Mouse (Mus musculus) heart, embryonic 10.5 days (tissue): ENCODE measurements around the gene Mylk. TPM values are rescaled to one million over a fixed set of nuclear protein-coding genes. Genes with fewer than 3 reads are reported as not detected.

Experiments
- DNase-seq: peaks from one replicate; pipeline ENCODE4 v3.0.0-alpha.2; 2017; ENCODE audit warnings: low spot score
- H3K27ac ChIP-seq: fragments of 300-500 bp; sonication (generic); 2 replicates; pipeline ENCODE4 v1.5.1; 2016; ENCODE audit warnings: mild to moderate bottlenecking
- H3K27me3 ChIP-seq: fragments of 300-500 bp; sonication (generic); 2 replicates; pipeline ENCODE4 v1.6.1; 2016; ENCODE audit warnings: mild to moderate bottlenecking; ENCODE audit not compliant: poor library complexity, insufficient read depth, severe bottlenecking
- H3K36me3 ChIP-seq: fragments of 300-500 bp; sonication (generic); 2 replicates; pipeline ENCODE4 v1.6.1; 2016; ENCODE audit warnings: mild to moderate bottlenecking, moderate library complexity
- H3K4me1 ChIP-seq: fragments of 300-500 bp; sonication (generic); 2 replicates; pipeline ENCODE4 v1.6.1; 2016; ENCODE audit warnings: mild to moderate bottlenecking
- H3K4me3 ChIP-seq: fragments of 300-500 bp; sonication (generic); 2 replicates; pipeline ENCODE4 v1.5.1; 2016; ENCODE audit warnings: mild to moderate bottlenecking, moderate library complexity
- H3K9me3 ChIP-seq: fragments of 300-500 bp; sonication (generic); 2 replicates; pipeline ENCODE4 v1.6.1; 2016; ENCODE audit warnings: mild to moderate bottlenecking, moderate library complexity
- WGBS: fragments of 180-500 bp; shearing (Covaris S2); methylation state at CpG from one replicate; pipeline ENCODE4 v1.1.7; 2016; 5-methylcytosine and 5-hydroxymethylcytosine counted together
- polyA plus RNA-seq: library from polyadenylated mRNA; unstranded; fragments of >200 nt; fragmentation: Nextera tagmentation; extraction: Ambion mirVana; gene quantifications from 2 replicates; pipeline ENCODE4 v1.2.1, GENCODE M21; 2016

Gene Mylk
- polyA plus RNA-seq, 1 experiment from 2014 or later, result 3.6 TPM

DNA sequence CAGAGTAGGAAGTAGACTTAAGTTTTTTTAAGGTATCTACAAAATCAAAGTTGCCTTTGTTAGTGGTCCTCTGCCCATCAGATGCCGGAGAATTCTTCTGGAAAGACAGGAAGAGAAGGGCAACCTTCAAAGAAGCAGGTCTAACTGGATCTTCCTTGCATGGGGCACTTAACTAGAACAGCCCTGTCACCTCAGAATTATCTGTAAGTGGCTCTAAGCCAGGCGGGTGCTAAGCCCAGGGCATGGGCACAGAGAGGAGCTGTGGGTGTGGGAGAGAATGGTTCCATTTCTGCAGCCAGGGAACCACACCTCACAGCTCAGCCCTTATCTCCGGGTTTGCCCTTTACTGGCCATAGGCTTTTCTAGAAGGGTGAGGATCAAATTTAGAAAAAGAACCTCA lies 246.4 kb downstream of the Mylk start:
- Histone ChIP-seq H3K4me1 (0 out of 2 replicates have a peak, but pooled peaks cover 4% of the 10 kb centered on the region), H3K36me3 (no peaks in the 10 kb centered on the region), H3K9me3 (no peaks in the 10 kb centered on the region), H3K27me3 (peaks cover 17% of the 10 kb centered on the region; the same call in 1 of the 2 replicates), H3K4me3 (no peak overlapping the region), H3K27ac (no peak overlapping the region)
- 76% methylated on average over 3 of the region's 3 CpGs for WGBS
- DNase-seq, result no peak

- 87% methylated on average over 5 of the region's 5 CpGs for WGBS
- H3K27me3 ChIP-seq, result peaks cover 17% of the 10 kb centered on the region; the same call in 1 of the 2 replicates
- peaks cover 15% of the 10 kb centered on the region; the same call in 1 of the 2 replicates for H3K4me1 ChIP-seq
- H3K4me3 ChIP-seq, result no peak overlapping the region
- no peak overlapping the region for H3K27ac ChIP-seq
- no peaks in the 10 kb centered on the region for H3K9me3 ChIP-seq
- H3K36me3 ChIP-seq, result no peaks in the 10 kb centered on the region
- DNase-seq, result no peak
Observed at GRCm38 (mm10) chr16:34992854-34993253, 247.8 kb downstream of the Mylk start.

DNA sequence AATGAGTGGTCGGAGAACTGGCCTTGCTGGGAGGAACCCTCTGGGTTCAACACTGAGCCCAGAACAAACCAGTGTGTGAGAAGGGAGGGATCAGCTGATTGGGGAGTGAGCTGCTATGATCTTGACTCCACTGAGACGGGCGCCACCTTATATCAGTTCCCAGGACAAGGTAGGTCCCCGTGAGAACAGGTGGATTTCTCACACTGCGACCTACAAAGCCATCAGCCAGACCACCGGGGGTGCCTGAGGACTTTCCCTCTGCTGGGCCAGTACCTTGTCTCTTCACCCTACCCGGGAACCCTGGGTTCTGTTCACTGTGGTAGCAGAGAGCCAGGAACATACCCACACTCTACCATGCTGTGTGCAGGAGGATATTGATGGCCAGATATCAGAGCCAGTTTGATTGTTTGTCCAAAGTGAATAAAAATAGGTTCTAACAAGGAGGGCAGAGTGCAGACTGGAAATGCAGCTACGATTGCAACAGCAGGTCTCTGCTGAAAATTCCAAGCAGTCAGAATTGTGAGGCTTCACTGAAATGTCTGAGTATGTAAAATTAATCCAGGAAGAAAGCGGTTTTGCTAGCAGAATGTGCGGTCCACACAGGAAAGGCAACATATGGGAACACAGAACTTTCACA lies 248.8 kb downstream of the Mylk start:
- no peak for DNase-seq
- H3K27ac ChIP-seq, result no peak overlapping the region
- H3K4me3 ChIP-seq, result no peak overlapping the region
- H3K9me3 ChIP-seq, result no peaks in the 10 kb centered on the region
- no peaks in the 10 kb centered on the region for H3K36me3 ChIP-seq
- 85% methylated on average over 10 of the region's 10 CpGs for WGBS
- peaks cover 15% of the 10 kb centered on the region; the same call in 1 of the 2 replicates for H3K4me1 ChIP-seq
- H3K27me3 ChIP-seq, result peaks cover 13% of the 10 kb centered on the region; the same call in 1 of the 2 replicates

DNA sequence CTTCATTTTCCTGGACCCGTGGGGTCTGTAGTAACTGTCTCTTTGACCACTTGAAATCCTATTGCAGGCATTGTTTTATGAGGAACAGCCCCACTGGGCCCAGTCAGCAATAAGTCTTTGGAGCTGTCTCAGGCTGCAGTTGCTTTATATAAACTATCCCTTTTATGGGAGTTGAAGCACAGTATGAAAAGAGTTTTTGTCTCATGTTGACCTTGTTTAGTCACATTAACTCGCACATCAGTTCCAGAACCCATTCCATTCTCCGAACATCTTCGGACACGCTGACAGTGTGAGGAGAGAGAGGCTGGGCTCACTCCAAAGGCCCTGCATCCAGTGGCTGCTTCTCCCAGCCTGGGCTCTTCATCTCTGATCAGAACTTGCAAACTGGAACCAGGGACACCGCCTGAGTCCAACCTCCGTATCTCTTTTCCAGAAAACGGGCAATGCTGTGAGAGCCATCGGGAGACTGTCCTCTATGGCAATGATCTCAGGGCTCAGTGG lies 249.7 kb downstream of the Mylk start:
- 84% methylated on average over 9 of the region's 9 CpGs for WGBS
- DNase-seq, result no peak
- peaks cover 13% of the 10 kb centered on the region; the same call in 1 of the 2 replicates for H3K27me3 ChIP-seq
- H3K4me3 ChIP-seq, result no peak overlapping the region
- H3K27ac ChIP-seq, result no peak overlapping the region
- H3K4me1 ChIP-seq, result peaks cover 15% of the 10 kb centered on the region; the same call in 1 of the 2 replicates
- H3K9me3 ChIP-seq, result no peaks in the 10 kb centered on the region
- H3K36me3 ChIP-seq, result no peaks in the 10 kb centered on the region

- WGBS, result 64% methylated on average over 5 of the region's 5 CpGs
- DNase-seq, result no peak
- peak overlapping the region; percentile 9; the same call in 1 of the 2 replicates for H3K27ac ChIP-seq
- H3K9me3 ChIP-seq, result no peaks in the 10 kb centered on the region
- no peaks in the 10 kb centered on the region for H3K36me3 ChIP-seq
- H3K4me1 ChIP-seq, result peaks cover 26% of the 10 kb centered on the region
- peaks cover 15% of the 10 kb centered on the region for H3K27me3 ChIP-seq
- H3K4me3 ChIP-seq, result no peak overlapping the region
Observed at GRCm38 (mm10) chr16:34996133-34996532, 251.1 kb downstream of the Mylk start.

DNA sequence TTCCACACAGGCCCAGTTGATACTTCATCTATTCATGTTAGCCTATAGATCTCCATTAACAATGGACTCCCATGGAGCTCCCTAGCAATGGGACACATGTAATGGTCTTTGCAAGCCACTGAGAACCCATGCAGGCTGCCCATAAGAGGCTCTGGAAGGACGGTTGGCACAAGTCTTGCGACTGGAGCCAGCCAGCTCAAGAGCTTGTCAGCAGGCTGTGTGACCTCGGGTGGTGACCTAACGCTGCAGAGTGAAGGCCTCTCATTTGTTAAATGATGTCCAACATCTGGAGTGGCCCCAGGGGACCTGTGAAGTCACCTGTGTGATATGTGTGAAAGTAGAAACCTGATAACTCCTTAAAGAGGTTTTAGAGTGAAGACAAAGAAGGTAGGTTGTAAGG lies 252.0 kb downstream of the Mylk start:
- no peaks in the 10 kb centered on the region for H3K36me3 ChIP-seq
- H3K27ac ChIP-seq, result peak overlapping the region; percentile 8; the same call in 1 of the 2 replicates
- H3K4me1 ChIP-seq, result peaks cover 29% of the 10 kb centered on the region
- H3K4me3 ChIP-seq, result no peak overlapping the region
- H3K27me3 ChIP-seq, result peaks cover 10% of the 10 kb centered on the region
- H3K9me3 ChIP-seq, result no peaks in the 10 kb centered on the region
- peak; percentile 39 for DNase-seq
- WGBS, result 66% methylated on average over 4 of the region's 4 CpGs

DNA sequence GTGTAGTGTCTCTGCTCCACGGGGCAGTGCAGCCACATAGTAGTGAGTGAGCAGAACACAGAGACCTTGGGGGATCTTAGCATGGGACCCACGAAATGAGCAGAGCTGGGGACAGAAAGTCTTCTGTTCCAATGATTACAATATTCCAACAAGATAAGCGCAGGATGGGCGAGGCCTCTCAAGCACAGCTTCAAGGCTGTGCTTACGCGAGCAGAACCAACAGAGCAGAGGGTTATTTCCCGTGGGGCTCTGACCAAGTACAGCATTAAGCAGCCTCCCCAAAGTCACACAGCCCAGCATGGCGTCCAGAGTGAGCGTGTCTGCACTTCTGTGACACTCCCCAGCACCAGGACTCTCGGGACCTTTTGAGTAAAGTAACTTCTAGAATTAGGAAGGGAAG lies 252.6 kb downstream of the Mylk start:
- 61% methylated on average over 10 of the region's 10 CpGs for WGBS
- H3K27ac ChIP-seq, result no peak overlapping the region
- H3K9me3 ChIP-seq, result no peaks in the 10 kb centered on the region

GRCm38 (mm10) chr16:34999016-34999415 lies 254.0 kb downstream of the Mylk start:
- no peak overlapping the region for H3K4me3 ChIP-seq
- no peak for DNase-seq
- H3K27me3 ChIP-seq, result peaks cover 9% of the 10 kb centered on the region
- no peaks in the 10 kb centered on the region for H3K9me3 ChIP-seq
- no peaks in the 10 kb centered on the region for H3K36me3 ChIP-seq
- H3K27ac ChIP-seq, result no peak overlapping the region
- WGBS, result 82% methylated on average over 3 of the region's 3 CpGs
- H3K4me1 ChIP-seq, result peaks cover 29% of the 10 kb centered on the region

More for the DNA sequence above, 252.6 kb downstream of the Mylk start:
- H3K27me3 ChIP-seq, result peaks cover 9% of the 10 kb centered on the region
- no peaks in the 10 kb centered on the region for H3K36me3 ChIP-seq
- H3K4me3 ChIP-seq, result no peak overlapping the region
- DNase-seq, result peak; percentile 55
- peaks cover 29% of the 10 kb centered on the region for H3K4me1 ChIP-seq

- 36% methylated on average over 11 of the region's 11 CpGs for WGBS
- peaks cover 5% of the 10 kb centered on the region for H3K27me3 ChIP-seq
- peaks cover 29% of the 10 kb centered on the region for H3K4me1 ChIP-seq
- no peak for DNase-seq
- H3K4me3 ChIP-seq, result peak overlapping the region; percentile 49
- no peaks in the 10 kb centered on the region for H3K9me3 ChIP-seq
- H3K27ac ChIP-seq, result no peak overlapping the region
- no peaks in the 10 kb centered on the region for H3K36me3 ChIP-seq
Observed at GRCm38 (mm10) chr16:34999986-35000385, 255.0 kb downstream of the Mylk start.

DNA sequence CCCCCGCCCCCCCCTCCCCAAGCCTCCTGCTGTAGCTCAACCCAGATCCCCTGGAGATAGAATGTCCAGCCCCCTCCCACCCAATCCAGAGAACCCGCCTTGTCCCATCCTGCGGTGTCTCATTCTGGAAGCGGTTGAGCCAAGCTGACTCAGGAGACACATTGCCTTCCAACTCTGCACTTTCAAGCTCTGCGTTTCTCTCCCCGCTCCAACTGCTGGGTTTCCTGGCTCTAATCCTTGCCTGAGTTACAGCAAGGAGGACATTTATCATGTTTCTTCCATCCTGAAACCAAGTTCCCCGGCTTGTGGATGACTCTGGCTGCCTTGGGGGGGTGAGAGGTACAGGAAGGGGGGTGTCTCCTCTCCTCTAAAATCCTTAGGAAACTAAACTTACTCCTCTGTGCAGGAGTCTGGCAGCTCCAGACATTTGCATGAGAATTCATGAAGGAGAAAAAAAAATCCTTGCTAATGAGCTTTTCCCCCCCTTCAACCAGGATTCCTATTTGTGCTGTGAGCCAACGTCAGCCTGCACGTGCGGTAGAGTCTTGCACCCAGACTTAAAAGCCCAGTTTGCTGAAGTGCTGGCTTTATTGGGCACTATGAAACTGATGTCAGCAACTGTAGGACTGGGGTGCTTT lies 256.0 kb downstream of the Mylk start:
- Histone ChIP-seq H3K4me1 (peaks cover 27% of the 10 kb centered on the region), H3K36me3 (no peaks in the 10 kb centered on the region), H3K9me3 (no peaks in the 10 kb centered on the region), H3K27ac (0 out of 2 replicates have a peak overlapping the region, but pooled peaks have one; percentile 29), H3K4me3 (peak overlapping the region; percentile 49), H3K27me3 (peaks cover 5% of the 10 kb centered on the region)
- DNase-seq, result peak; percentile 61
- whole genome bisulfite sequencing, result 6% methylated on average over 10 of the region's 10 CpGs

- whole genome bisulfite sequencing, result 71% methylated on average over 5 of the region's 5 CpGs
- H3K36me3 ChIP-seq, result no peaks in the 10 kb centered on the region
- peaks cover 5% of the 10 kb centered on the region for H3K27me3 ChIP-seq
- no peaks in the 10 kb centered on the region for H3K9me3 ChIP-seq
- H3K4me1 ChIP-seq, result peaks cover 14% of the 10 kb centered on the region
- no peak overlapping the region for H3K27ac ChIP-seq
- no peak for DNase-seq
- H3K4me3 ChIP-seq, result no peak overlapping the region
Observed at GRCm38 (mm10) chr16:35004356-35004755, 259.3 kb downstream of the Mylk start.

DNA sequence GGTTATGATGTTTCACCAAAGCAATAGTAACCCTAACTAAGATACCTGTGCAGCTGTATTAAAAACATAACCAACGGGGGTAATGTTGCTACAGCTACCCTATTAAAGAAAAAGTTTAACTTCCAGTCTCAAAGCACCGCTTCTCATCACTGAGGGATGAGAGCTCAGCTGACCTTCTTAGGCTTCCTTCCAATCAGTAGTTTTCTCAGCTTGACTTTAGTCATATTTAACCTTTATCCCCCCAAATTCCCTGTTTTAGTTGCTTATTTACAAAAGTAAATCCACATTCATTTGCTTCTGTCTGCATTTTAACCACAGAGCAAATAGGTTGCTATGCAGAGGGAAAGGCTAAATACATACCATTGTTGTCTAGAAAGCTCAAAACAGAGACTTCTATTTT lies 259.7 kb downstream of the Mylk start:
- H3K4me1 ChIP-seq, result peaks cover 14% of the 10 kb centered on the region
- H3K36me3 ChIP-seq, result no peaks in the 10 kb centered on the region
- DNase-seq, result no peak
- 84% methylated on average over 2 of the region's 2 CpGs for WGBS
- no peak overlapping the region for H3K4me3 ChIP-seq
- H3K9me3 ChIP-seq, result no peaks in the 10 kb centered on the region
- H3K27me3 ChIP-seq, result peaks cover 5% of the 10 kb centered on the region
- no peak overlapping the region for H3K27ac ChIP-seq

DNA sequence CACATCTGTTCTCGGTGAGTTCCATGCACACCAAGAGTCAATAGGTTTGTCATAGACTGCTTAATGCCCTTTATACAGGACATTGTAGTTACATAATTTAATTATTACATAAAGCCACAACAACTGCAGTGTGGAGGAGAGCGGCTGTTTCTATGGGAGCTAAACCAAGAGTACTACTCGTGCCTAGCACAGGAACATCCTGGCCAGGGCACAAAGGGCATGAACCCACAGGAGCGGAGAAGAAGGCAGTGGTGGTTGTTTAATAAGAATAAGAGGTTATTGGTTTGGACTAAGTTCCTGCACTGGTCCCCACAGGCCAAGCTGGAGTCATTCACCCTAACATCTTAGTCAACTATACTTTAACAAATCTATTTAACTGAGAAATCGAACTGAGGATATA lies 261.2 kb downstream of the Mylk start:
- no peaks in the 10 kb centered on the region for H3K9me3 ChIP-seq
- peaks cover 2% of the 10 kb centered on the region for H3K4me1 ChIP-seq
- H3K4me3 ChIP-seq, result no peak overlapping the region
- H3K27me3 ChIP-seq, result no peaks in the 10 kb centered on the region
- DNase-seq, result no peak
- no peak overlapping the region for H3K27ac ChIP-seq
- no peaks in the 10 kb centered on the region for H3K36me3 ChIP-seq
- 81% methylated on average over 5 of the region's 5 CpGs for WGBS
